Mouse (Mus musculus) heart, postnatal 4 days (tissue): ENCODE data around the gene Vstm5. TPM values are rescaled to one million over a fixed set of nuclear protein-coding genes. Genes with fewer than 3 reads are reported as not detected.
A peak's percentile ranks its signal among the peaks of the same experiment; 100 is the strongest.
"Not testable (repeated sequence)": the region's sequence is repeated elsewhere in the genome, so short reads cannot be mapped to it uniquely, and the experiment has no call there.

ENCODE experiments used
- DNase-seq: peaks from one replicate; pipeline ENCODE4 v3.0.0; 2021
- total RNA-seq, 2 experiments: library from RNA; stranded (reverse); gene quantifications; 2 replicates each; pipeline ENCODE4 v1.2.3; 2021

Gene Vstm5
- 1 to 10 TPM; 1.7 to 1.9 TPM for total RNA-seq

- DNase-seq = peak; percentile 51
These were observed at the start of gene Vstm5 for GRCm38 (mm10) chr9:15239042-15239925. Vstm5 (plus strand) TSS chr9:15239045.

- DNase-seq = not testable (repeated sequence)
These were observed 44.0 kb upstream of the Vstm5 start for GRCm38 (mm10) chr9:15194806-15195205.

- no peak for DNase-seq
These were observed 32.2 kb upstream of the Vstm5 start for GRCm38 (mm10) chr9:15206631-15207030.

GRCm38 (mm10) chr9:15209320-15209719, 29.5 kb upstream of the Vstm5 start:
- DNase-seq = no peak

GRCm38 (mm10) chr9:15211876-15212275, 27.0 kb upstream of the Vstm5 start:
- peak; percentile 18 for DNase-seq

- DNase-seq = no peak
These were observed 25.1 kb upstream of the Vstm5 start for GRCm38 (mm10) chr9:15213695-15214094.

- no peak for DNase-seq
These were observed 13.9 kb upstream of the Vstm5 start for GRCm38 (mm10) chr9:15224912-15225311.

GRCm38 (mm10) chr9:15232445-15232844, 6.4 kb upstream of the Vstm5 start:
- peak; percentile 1 for DNase-seq

- DNase-seq = no peak
These were observed 5.2 kb upstream of the Vstm5 start for GRCm38 (mm10) chr9:15233604-15234003.

- peak; percentile 2 for DNase-seq
These were observed 2.9 kb upstream of the Vstm5 start for GRCm38 (mm10) chr9:15235986-15236385.

GRCm38 (mm10) chr9:15237516-15238296, 1.1 kb upstream of the Vstm5 start:
- peak; percentile 30 for DNase-seq

GRCm38 (mm10) chr9:15238297-15238990, 401 bp upstream of the Vstm5 start:
- peak; percentile 13 for DNase-seq

- DNase-seq = no peak
These were observed 1.2 kb downstream of the Vstm5 start for GRCm38 (mm10) chr9:15240006-15240405.

- DNase-seq = no peak
These were observed 2.2 kb downstream of the Vstm5 start for GRCm38 (mm10) chr9:15240863-15241595.

- DNase-seq = peak; percentile 77
These were observed 2.7 kb downstream of the Vstm5 start for GRCm38 (mm10) chr9:15241596-15241939.

GRCm38 (mm10) chr9:15242130-15242529, 3.3 kb downstream of the Vstm5 start:
- DNase-seq = no peak

GRCm38 (mm10) chr9:15245319-15246075, 6.7 kb downstream of the Vstm5 start:
- no peak for DNase-seq

GRCm38 (mm10) chr9:15250376-15250775, 11.5 kb downstream of the Vstm5 start:
- peak; percentile 7 for DNase-seq

- DNase-seq = no peak
These were observed 13.4 kb downstream of the Vstm5 start for GRCm38 (mm10) chr9:15252196-15252595.

- no peak for DNase-seq
These were observed 15.7 kb downstream of the Vstm5 start for GRCm38 (mm10) chr9:15254501-15254900.

GRCm38 (mm10) chr9:15256214-15256613, 17.4 kb downstream of the Vstm5 start:
- no peak for DNase-seq
